Mouse (Mus musculus): ENCODE measurements at regions not wholly inside any gene's neighbourhood (a gene's known extent, or its start where the extent isn't known, plus 50 kb on each side); places are given as distances from the start of the nearest gene placed in this dataset.

DNA sequence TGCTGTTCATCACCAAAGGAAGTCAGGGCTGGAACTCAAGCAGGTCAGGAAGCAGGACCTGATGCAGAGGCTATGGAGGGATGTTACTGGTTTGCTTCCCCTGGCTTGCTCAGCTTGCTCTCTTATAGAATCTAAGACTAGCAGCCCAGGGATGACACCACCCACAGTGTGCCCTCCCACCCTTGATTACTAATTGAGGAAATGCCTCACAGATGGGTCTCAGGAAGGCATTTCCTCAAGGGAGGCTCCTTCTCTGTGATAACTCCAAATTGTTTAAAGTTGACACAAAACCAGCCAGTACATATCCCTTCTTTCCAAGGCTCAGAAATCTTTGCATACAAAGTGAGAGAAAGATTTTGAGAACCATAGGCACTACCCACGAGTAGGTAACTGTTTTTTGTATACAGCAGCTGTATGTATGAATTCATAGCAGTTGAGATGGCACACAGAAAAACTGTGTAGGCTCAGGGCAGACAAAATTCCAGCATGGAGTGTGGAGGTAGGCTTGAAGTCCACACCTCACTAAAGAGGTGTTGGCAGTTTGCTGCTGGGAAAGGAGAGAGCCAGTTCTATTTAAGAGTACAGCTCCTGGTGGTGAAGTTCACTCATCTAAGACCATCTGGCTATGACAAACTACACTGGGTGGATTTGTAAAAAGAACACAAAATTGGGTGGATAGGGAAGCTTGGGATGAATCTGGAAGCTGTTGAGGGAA lies 317.0 kb downstream of the Epm2a start:
- Histone ChIP-seq H3K9ac (no peak overlapping the region), H3K27ac (ENCODE audit: low read depth, low read length) (no peak overlapping the region), H3K4me1 (ENCODE audit: insufficient read depth) (no peaks in the 10 kb centered on the region), H3K27me3 (ENCODE audit: insufficient read depth, low read length) (no peaks in the 10 kb centered on the region), H3K4me3 (ENCODE audit: low read depth, low read length) (no peak overlapping the region), H3K36me3 (ENCODE audit: insufficient read depth) (no peaks in the 10 kb centered on the region), H3K9me3 (ENCODE audit: low read length) (no peaks in the 10 kb centered on the region), H3K4me2 (ENCODE audit: low read depth) (no peak overlapping the region)
- TF ChIP-seq CTCF (IDR thresholded peaks at IDR 0.05; ENCODE audit: low read depth): no peak
- ATAC-seq (no peak), DNase-seq (no peak)
- 60% methylated on average over 1 of the region's 1 CpGs for WGBS

DNA sequence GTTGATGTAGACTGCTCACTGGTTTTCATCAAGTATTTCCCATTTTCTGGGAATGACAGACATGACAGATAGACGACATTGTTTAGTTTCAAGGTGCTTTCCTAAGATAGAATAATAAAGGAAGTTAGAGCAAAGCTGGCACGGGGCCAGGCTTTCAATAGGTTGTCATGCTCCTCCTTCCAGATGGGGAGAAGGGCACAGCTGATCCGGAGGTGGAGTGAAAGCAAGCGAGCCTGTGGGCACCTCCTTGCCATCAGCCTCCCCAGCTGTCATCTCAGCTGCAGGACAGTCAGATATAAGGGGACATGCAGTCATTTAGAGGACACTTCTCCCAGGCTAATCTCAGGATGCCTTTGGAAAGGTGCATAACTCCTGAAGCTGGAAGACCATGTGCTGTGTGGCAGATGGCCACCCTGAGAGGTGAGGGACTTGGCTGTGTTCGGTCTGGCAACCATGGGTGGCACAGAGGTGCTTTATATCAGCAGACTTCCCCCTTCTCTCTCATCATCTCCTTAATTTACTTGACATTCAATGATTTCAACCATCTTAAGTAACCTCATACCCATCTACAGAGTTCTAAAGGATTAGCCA lies 318.6 kb downstream of the Epm2a start:
- ATAC-seq (no peak), DNase-seq (no peak)
- no peaks in the 10 kb centered on the region for H3K4me1 ChIP-seq (ENCODE audit: insufficient read depth)
- no peak overlapping the region for H3K4me3 ChIP-seq (ENCODE audit: low read depth, low read length)
- no peaks in the 10 kb centered on the region for H3K27me3 ChIP-seq (ENCODE audit: insufficient read depth, low read length)
- H3K9me3 ChIP-seq (ENCODE audit: low read length): no peaks in the 10 kb centered on the region
- WGBS: 54% methylated on average over 5 of the region's 5 CpGs
- no peak overlapping the region for H3K4me2 ChIP-seq (ENCODE audit: low read depth)
- no peak for TF ChIP-seq CTCF (IDR thresholded peaks at IDR 0.05; ENCODE audit: low read depth)
- H3K36me3 ChIP-seq (ENCODE audit: insufficient read depth): no peaks in the 10 kb centered on the region
- H3K27ac ChIP-seq (ENCODE audit: low read depth, low read length): no peak overlapping the region
- H3K9ac ChIP-seq: no peak overlapping the region

DNA sequence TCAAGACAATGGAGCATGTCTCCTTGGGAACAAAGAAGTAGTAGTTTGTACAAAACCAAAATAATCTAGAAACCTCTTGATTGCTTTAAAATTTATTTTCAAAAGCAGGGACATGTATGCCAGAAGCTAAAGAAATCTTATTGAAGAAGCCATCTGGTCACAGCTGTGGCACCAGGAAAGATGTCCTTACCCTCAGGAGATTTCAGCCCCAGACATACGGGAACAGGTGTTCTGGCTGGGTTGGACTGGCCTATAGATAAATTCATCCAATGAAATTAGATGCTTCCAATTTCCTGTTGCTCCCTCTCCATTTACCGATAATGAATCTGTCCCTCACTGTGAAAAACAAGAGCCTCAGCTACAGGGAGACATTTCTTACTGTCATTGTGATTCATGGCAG lies 366.5 kb downstream of the Epm2a start:
- DNase-seq: no peak
- 86% methylated on average over 2 of the region's 2 CpGs for WGBS

DNA sequence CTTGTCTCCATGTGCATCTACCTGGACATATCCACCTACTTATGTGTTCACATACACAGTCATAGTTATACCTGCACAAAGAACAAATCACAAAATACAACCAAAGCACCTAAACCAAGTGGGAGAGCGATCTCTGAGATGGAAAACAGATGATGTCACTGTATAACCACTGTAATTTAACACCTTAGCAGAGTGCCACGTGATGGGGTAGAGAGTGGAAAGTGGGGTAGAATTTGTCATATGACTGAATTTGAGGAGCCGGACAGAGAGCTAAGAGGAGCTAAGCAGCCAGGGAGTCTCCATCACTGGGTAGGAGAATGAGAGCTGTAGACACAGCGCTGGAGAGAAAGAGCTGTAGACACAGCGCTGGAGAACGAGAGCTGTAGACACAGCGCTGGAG lies 381.6 kb downstream of the Epm2a start:
- 90% methylated on average over 7 of the region's 7 CpGs for WGBS
- no peak for DNase-seq
- no peaks in the 10 kb centered on the region for H3K4me1 ChIP-seq (ENCODE audit: insufficient read depth)

More for the DNA sequence above, 366.5 kb downstream of the Epm2a start:
- H3K4me1 ChIP-seq (ENCODE audit: insufficient read depth): no peaks in the 10 kb centered on the region
- no peaks in the 10 kb centered on the region for H3K27me3 ChIP-seq (ENCODE audit: insufficient read depth, low read length)
- TF ChIP-seq CTCF (IDR thresholded peaks at IDR 0.05; ENCODE audit: low read depth): no peak
- H3K4me3 ChIP-seq (ENCODE audit: low read depth, low read length): no peak overlapping the region
- no peaks in the 10 kb centered on the region for H3K36me3 ChIP-seq (ENCODE audit: insufficient read depth)
- H3K27ac ChIP-seq (ENCODE audit: low read depth, low read length): no peak overlapping the region
- H3K4me2 ChIP-seq (ENCODE audit: low read depth): no peak overlapping the region
- H3K9ac ChIP-seq: no peak overlapping the region
- no peaks in the 10 kb centered on the region for H3K9me3 ChIP-seq (ENCODE audit: low read length)
- no peak for ATAC-seq

DNA sequence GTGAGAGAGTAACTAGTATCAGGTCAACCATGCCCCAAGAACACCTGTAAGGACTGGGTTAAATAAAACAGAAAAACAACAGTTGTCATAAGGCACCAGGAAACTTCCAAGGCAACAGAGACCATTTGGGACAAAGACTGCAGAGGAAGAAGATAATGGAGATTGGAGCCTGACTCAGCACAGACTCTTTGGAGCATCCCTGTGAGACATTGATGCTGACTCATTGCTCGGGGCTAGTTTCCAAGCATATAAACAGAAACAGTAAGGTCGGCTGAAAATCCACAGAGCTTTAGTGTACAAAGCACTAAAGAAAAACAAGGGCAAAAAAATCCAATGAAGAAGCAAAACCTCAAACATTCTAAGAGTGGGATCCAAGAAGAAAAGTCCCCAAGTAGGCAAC lies 386.3 kb downstream of the Epm2a start:
- no peak for DNase-seq
- Histone ChIP-seq H3K27ac (ENCODE audit: low read depth, low read length) (no peak overlapping the region), H3K36me3 (ENCODE audit: insufficient read depth) (no peaks in the 10 kb centered on the region), H3K27me3 (ENCODE audit: insufficient read depth, low read length) (no peaks in the 10 kb centered on the region), H3K9ac (no peak overlapping the region), H3K4me3 (ENCODE audit: low read depth, low read length) (no peak overlapping the region), H3K9me3 (ENCODE audit: low read length) (no peaks in the 10 kb centered on the region), H3K4me1 (ENCODE audit: insufficient read depth) (no peaks in the 10 kb centered on the region), H3K4me2 (ENCODE audit: low read depth) (no peak overlapping the region)
- ATAC-seq: no peak
- no peak for TF ChIP-seq CTCF (IDR thresholded peaks at IDR 0.05; ENCODE audit: low read depth)
- 78% methylated on average over 2 of the region's 2 CpGs for WGBS

More for the DNA sequence above, 381.6 kb downstream of the Epm2a start:
- Histone ChIP-seq H3K27me3 (ENCODE audit: insufficient read depth, low read length) (no peaks in the 10 kb centered on the region), H3K27ac (ENCODE audit: low read depth, low read length) (no peak overlapping the region), H3K4me2 (ENCODE audit: low read depth) (no peak overlapping the region), H3K9me3 (ENCODE audit: low read length) (no peaks in the 10 kb centered on the region), H3K9ac (no peak overlapping the region), H3K36me3 (ENCODE audit: insufficient read depth) (no peaks in the 10 kb centered on the region), H3K4me3 (ENCODE audit: low read depth, low read length) (no peak overlapping the region)
- ATAC-seq: no peak
- no peak for TF ChIP-seq CTCF (IDR thresholded peaks at IDR 0.05; ENCODE audit: low read depth)

DNA sequence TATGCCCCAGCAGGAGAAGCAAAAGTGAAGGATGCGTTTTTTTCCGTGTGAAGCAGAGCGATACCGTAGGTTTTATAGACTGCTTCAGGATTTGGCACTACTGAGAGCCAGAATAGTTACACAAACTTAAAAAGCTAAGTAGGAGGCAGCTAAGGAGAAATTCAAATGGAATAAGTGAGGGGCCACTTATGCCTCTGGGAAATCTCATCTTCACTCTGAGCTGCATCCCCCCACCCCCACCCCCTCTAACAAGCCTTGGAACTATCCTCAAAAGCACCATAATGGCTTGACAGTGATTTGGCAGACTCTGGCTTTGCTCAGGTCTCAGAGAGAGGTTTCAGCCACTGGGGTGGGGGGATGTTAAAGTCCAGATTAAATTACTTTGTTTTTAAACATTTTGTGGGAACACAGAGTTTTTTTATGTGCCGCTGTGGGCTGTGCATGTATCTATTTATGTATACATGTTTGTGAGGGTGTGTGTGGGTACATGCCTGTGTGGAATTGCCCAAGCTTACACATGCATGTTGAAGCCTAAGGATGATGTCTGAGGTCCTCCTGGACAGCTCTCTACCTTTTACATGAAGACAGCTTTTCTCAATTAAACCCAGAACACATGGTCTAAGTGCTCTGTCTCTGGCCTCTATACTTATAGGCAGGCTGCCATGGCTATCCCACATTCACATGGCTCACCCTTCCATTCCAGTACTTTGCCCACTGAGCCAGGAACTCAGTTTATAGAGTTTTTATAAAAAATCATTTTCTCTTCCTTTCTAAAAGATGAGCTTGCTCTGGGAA lies 396.6 kb downstream of the Epm2a start:
- H3K4me2 ChIP-seq (ENCODE audit: low read depth): no peak overlapping the region
- no peak for DNase-seq
- no peak overlapping the region for H3K9ac ChIP-seq
- WGBS: 57% methylated on average over 5 of the region's 5 CpGs
- H3K36me3 ChIP-seq (ENCODE audit: insufficient read depth): no peaks in the 10 kb centered on the region
- TF ChIP-seq CTCF (IDR thresholded peaks at IDR 0.05; ENCODE audit: low read depth): no peak
- peak; percentile 29; the same call in 1 of the 2 replicates for ATAC-seq
- H3K27ac ChIP-seq (ENCODE audit: low read depth, low read length): no peak overlapping the region
- no peaks in the 10 kb centered on the region for H3K9me3 ChIP-seq (ENCODE audit: low read length)
- peaks cover 3% of the 10 kb centered on the region; the same call in 1 of the 2 replicates for H3K4me1 ChIP-seq (ENCODE audit: insufficient read depth)
- no peak overlapping the region for H3K4me3 ChIP-seq (ENCODE audit: low read depth, low read length)
- H3K27me3 ChIP-seq (ENCODE audit: insufficient read depth, low read length): no peaks in the 10 kb centered on the region

DNA sequence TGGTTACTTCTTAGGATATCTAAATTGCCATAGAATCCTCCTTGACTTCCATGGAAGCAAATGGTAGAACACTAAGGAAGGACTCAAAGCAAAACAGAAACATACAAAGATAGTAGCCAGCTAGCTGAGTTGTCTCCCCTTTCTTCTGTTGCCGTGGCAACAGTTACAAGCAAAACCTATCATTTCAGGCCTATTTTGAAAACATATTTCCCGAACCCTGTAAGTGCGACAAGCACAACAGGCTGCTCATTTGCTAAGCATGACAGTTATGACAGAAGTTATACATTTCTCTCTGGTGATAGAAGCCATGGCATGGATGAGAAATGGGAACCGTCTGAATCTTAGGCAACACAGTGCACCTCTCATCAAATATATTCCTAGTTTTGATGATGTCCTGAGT lies 402.4 kb downstream of the Epm2a start:
- 58% methylated on average over 4 of the region's 4 CpGs for WGBS
- H3K27me3 ChIP-seq (ENCODE audit: insufficient read depth, low read length): no peaks in the 10 kb centered on the region
- no peaks in the 10 kb centered on the region for H3K9me3 ChIP-seq (ENCODE audit: low read length)
- no peak overlapping the region for H3K9ac ChIP-seq
- TF ChIP-seq CTCF (IDR thresholded peaks at IDR 0.05; ENCODE audit: low read depth): no peak
- H3K4me2 ChIP-seq (ENCODE audit: low read depth): no peak overlapping the region
- no peak overlapping the region for H3K27ac ChIP-seq (ENCODE audit: low read depth, low read length)
- H3K4me3 ChIP-seq (ENCODE audit: low read depth, low read length): no peak overlapping the region
- DNase-seq: peak; percentile 56
- H3K36me3 ChIP-seq (ENCODE audit: insufficient read depth): no peaks in the 10 kb centered on the region
- peak; percentile 86 for ATAC-seq
- H3K4me1 ChIP-seq (ENCODE audit: insufficient read depth): no peaks in the 10 kb centered on the region
